Mouse (Mus musculus) embryo, embryonic 11.5 days (tissue): Measurements from ENCODE around the gene Fev.

ENCODE experiments used
- DNase-seq: peaks from one replicate; pipeline ENCODE4 v3.0.0-alpha.2; 2012; ENCODE audit warnings: low read depth, low spot score

Gene Fev

GRCm38 (mm10) chr1:74880785-74881360 is 4.3 kb downstream of the Fev start:
- DNase-seq, result peak; percentile 60

DNA sequence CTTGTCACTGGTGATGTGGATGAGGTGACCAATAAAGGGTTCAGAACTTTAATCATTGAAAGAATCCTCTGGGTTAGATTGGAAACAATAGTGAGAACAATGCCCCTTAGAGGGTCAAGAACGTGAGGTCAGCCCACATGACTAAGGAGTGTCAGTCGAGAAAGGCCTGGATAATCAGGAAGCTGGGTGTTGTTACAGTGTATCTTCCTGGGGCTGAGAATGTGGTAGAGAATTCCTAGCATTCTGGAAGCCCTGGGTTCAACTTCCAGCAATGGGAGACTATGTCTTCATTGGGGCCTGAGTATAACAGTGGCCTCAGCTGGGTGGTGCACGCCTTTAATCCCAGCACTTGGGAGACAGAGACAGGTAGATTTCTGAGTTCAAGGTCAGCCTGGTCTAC is 8.0 kb downstream of the Fev start:
- no peak for DNase-seq

- DNase-seq, result no peak
These were observed 13.0 kb downstream of the Fev start for GRCm38 (mm10) chr1:74872218-74872617.

GRCm38 (mm10) chr1:74861783-74862182 is 23.4 kb downstream of the Fev start:
- no peak for DNase-seq

GRCm38 (mm10) chr1:74859223-74859984 is 25.8 kb downstream of the Fev start:
- DNase-seq, result no peak

DNA sequence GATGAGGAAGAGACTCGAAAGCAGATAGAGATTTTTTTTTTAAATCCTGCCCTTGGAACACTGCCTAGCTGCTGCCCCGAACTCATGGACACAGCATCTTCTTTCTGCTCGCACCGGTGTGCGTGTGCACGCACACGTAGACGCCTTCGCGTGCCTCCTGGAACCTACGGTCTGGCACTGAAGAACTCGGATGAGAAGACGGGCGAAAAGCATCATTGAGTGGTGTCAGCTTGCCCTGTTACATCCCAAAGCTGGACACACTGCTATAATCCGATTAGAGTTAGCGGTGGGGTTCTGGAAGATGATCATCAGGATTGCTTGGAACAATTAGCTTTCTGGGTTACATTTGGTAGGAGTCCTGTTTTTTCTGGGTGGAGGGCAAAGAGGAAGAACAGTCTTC is 26.4 kb downstream of the Fev start:
- DNase-seq, result no peak

GRCm38 (mm10) chr1:74858171-74858719 is 27.0 kb downstream of the Fev start:
- peak; percentile 56 for DNase-seq

GRCm38 (mm10) chr1:74857677-74858076 is 27.5 kb downstream of the Fev start:
- DNase-seq, result no peak

GRCm38 (mm10) chr1:74857201-74857600 is 28.0 kb downstream of the Fev start:
- DNase-seq, result no peak

DNA sequence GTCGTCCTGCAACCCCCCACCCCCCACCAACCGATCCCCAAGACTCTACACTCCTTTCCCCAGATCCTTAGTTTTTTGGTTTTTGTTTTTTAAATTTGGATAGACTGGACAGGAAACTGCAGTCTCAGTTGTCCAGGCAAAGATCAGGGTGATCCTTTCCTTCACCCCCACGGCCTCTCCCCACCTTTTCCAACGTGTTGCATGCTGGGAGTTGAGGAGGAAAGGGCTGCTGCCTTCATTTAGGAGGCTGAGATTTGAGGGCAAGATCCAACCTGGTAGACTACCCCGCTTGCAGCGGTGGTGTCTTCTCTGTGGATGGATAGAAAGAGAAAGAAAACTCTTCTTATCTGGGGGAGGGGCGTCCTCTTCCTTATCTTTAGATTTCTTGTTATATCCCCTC is 28.4 kb downstream of the Fev start:
- DNase-seq, result no peak

- DNase-seq, result no peak
These were observed 28.8 kb downstream of the Fev start for GRCm38 (mm10) chr1:74856439-74856720.

DNA sequence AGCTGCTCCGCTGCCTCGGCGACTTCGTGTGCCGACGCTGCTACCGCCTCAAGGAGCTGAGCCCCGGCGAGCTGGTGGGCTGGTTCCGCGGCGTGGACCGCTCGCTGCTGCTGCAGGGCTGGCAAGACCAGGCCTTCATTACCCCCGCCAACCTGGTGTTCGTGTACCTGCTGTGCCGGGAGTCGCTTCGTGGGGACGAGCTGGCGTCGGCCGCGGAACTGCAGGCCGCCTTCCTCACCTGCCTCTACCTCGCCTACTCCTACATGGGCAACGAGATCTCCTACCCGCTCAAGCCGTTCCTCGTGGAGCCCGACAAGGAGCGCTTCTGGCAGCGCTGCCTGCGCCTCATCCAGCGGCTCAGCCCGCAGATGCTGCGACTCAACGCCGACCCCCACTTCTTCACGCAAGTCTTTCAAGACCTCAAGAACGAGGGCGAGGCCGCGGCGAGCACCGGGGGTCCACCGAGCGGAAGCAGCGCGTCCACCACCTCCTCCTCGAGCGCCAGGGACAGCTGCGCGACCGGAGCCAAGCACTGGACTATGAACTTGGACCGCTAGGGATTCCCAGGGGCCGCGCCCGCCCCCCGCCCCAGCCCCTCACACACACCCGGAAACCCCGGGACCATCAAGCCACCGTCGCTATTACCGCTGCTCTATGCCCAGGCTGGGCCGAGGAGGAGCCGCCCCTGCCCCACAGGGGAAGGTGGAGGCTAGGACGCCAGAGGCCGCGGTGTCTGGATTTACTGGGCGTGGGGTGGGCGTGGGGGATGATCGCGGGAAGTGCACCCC is 29.4 kb downstream of the Fev start:
- DNase-seq, result no peak

DNA sequence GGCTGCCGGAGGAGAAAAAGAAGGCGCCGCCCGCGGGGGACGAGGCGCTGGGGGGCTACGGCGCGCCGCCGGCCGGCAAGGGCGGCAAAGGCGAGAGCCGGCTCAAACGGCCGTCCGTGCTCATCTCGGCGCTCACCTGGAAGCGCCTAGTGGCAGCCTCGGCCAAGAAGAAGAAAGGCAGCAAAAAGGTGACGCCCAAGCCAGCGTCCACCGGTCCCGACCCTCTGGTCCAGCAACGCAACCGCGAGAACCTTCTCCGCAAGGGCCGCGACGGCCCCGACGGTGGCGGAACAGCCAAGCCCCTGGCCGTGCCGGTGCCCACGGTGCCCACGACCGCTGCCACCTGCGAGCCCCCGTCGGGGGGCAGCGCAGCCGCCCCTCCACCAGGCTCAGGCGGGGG is 30.1 kb downstream of the Fev start:
- DNase-seq, result no peak

DNA sequence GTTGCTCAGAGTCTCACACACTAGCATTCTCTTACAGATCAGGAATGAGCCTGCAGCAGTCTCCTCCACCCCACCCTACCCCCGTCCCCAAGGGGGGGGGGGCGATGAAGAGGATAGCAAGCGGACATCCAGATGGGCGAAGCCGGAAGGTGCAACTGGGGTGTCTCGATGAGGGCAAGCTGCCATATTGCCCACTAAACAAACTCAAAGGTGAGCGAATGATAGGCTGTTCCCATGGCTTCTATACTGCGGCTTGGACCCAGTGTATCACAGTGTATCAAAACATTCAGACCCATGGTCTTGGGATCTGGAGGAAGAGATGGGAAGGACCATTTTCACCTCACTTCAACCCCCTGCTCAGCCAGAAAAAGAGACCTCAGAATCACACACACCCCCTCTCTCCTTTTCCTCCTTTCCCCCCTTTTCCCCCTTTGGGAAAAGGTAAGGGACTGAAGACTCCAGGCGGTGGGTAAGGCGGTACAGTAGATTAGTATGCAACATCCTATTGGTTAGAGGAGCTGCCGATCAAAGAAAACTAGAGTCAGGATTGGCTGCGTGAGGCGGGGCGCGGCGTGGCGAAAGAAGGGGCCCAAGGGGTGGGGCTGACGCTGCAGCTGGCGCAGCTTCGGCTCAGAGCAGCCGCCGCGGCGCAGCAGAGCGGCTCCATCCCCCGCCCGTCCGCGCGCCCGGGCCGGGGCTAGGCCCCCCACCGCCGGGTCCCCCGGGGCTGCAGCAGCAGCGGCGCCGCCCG is 30.7 kb downstream of the Fev start, which contains the start of gene Cdk5r2:
Gene Cdk5r2 (plus strand): TSS at position 629 of the 751 bp plus-strand sequence.
- DNase-seq, result peak; percentile 84

DNA sequence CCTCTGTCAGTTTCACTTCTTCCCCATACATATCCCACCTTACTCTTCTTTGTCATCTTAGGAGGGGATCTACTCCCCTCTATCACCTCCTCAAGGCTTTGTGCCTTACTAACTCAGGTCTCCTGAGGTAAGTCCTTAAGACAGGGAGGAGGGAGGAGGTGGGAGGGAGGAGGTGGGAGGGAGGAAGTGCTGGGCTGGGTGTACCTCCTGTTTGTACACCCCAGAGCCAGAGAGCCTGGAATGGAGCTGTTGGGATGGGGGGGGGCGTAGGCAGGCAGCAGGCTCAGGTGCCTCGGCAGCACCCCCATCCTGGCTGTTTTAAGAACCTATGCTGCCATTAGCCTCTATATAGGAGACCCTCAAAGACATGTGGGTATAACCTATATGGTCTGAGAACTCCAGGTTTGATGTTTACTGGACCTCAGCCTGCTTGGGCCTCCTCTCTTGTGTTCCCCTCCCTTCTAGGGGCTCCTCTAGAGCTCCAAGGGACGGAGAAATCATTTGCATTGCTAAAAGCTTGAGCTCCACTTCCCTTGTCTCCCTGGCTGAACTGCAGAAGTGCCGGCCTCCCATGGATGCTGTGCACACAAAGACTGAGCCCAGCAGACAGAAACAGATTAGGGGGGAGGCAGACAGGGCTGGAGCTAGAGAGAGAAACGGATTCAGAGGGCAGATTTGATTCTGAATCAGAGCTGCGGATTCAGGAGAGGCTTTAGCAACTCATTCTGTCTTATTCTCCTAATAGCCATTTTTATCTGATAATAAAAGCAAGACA is 34.0 kb downstream of the Fev start:
- no peak for DNase-seq

GRCm38 (mm10) chr1:74850251-74850650 is 35.0 kb downstream of the Fev start:
- DNase-seq, result no peak

DNA sequence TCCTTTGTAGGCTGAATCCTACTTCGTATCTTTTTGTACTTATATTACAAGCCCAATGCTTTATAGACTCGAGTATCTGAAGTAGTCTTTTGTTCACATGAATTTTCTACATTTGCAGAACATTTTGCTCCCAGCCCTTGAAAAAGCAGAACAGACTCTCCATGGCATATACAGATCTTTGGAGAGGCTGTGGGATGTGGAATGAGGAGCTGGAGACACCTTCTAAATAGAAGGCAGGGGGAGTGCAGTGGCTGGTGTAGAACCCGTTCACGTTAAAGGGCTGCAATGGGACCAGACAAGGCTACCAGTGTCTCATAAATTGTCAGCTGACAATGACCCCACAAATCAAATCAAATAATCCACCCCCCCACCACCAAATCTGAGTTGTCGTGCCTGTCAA is 36.3 kb downstream of the Fev start:
- no peak for DNase-seq

GRCm38 (mm10) chr1:74846341-74846740 is 38.9 kb downstream of the Fev start:
- DNase-seq, result no peak

DNA sequence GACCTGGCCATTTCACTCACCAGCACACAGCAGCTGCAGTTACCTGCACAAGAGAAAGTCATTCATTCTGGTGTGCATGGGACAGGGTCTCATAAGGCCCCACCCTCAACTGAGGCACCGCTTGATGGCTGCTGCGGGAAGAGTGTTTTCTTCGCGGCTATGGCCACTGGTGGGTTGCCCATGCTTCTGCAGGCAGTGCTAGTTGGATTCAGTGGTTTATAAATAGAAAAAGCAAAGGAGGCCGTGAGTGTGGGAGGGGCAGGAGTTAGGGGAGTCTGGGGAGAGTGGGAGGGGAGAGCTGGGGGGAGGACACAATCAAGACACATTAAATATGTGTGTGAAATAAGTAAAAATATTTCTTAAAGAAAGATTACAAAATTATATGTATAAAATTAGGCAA is 42.1 kb downstream of the Fev start:
- no peak for DNase-seq

- DNase-seq, result no peak
These were observed 52.0 kb downstream of the Fev start for GRCm38 (mm10) chr1:74833255-74833654.
